Mouse (Mus musculus) testis, adult 2 months (tissue): ENCODE results near the gene Slco4a1.

ENCODE experiments used
- CTCF ChIP-seq: fragments of 200-500 bp; IDR thresholded peaks from 2 replicates; pipeline ENCODE4 v1.5.1; 2012; ENCODE audit warnings: low read depth, mild to moderate bottlenecking, inconsistent platforms, low read length, moderate library complexity; ENCODE audit not compliant: control insufficient read depth, insufficient read depth, insufficient replicate concordance
- POLR2A ChIP-seq: fragments of 200-500 bp; IDR thresholded peaks from 2 replicates; pipeline ENCODE4 v1.6.1; 2012; ENCODE audit warnings: low read depth, mild to moderate bottlenecking, inconsistent platforms, low read length, moderate library complexity; ENCODE audit not compliant: control insufficient read depth

DNA sequence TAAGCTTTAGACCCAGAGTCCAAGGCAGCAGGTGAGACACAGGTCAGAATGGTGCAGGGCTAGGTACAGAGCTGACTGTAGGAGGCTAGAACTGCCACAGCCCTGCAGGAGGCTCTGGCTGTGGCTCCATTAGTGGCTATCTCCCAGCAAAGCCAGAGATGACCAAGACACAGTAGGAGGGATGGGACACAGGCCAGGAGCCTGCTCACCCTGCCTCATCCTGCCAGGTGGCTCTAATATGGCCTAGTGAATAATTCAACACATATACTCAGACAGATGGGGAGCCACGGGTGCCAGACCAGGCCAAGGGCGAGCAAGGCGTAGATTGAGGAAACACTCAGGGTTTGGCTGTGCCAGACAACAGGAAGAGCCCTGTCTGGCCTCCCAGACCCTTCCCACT, 35.4 kb upstream of the Slco4a1 start:
- TF ChIP-seq POLR2A (no peak), CTCF (no peak)
